Mouse (Mus musculus): ENCODE results near the gene Mtx2.

DNA sequence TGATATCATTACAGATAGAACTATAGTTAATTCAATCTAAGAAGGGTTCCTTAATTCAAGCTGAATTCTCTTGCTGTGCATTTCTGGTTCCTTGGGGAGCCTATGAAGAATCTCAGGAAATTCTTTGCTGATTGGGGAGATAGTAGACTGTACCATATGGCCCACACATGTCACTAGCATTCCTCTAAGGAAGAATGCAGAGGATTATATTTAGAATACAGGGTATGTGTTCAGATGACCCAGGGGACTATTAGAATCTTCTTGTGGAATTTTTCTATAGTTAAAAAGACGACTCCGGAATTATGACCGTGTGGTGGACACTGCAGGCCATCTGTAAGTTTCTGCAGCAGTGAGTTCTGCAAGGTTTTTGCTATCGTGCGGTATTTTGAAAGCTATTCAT is 44.2 kb upstream of the Mtx2 start:
- TF ChIP-seq GATA1 (IDR thresholded peaks at IDR 0.05; ENCODE audit: low read length) (no peak), TAL1 (IDR thresholded peaks at IDR 0.05; ENCODE audit: low read length) (no peak)

Data from erythroblast, embryonic 14.5 days (primary cell).